Mouse (Mus musculus): ENCODE data around the gene Wdr95.

Gene Wdr95

GRCm38 (mm10) chr5:149520806-149521205 lies 7.7 kb upstream of the Wdr95 start:
- DNase-seq: no peak

- DNase-seq: no peak
Measured at GRCm38 (mm10) chr5:149523856-149524241, 4.6 kb upstream of the Wdr95 start.

DNA sequence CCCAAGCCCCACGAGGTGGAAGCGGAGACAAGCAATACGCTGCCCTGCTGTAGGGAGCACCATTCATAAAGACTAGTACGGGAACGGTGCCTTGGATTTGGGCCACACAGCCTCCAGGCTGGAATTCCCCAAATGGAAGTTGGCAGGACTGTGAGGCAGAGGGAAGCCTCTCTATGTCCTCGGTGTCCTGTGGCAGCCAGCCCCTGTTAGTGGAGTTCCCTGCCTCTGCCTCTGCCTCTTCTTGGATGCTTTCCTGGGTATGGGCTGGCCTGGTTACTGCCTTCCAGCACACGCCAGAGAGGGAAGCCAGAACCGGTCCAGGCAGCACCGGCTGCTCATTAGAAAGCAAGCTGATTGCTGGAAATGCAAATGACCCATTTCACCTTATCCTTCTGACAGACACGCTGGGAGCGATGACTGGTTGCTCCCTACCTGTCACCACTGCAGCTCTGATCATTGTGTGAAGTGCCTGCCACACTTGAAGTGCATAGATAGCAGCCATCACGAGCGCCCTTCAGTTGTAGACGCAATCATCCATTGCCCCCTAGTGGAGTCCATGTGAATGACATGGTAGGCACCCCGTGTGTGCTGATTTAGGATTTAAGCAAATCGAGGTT lies 4.1 kb upstream of the Wdr95 start:
- peak; percentile 91 for DNase-seq

GRCm38 (mm10) chr5:149525055-149525785 lies 3.3 kb upstream of the Wdr95 start:
- peak; percentile 53 for DNase-seq

- peak; percentile 90 for DNase-seq
Measured at GRCm38 (mm10) chr5:149526467-149526951, 2.0 kb upstream of the Wdr95 start.

DNA sequence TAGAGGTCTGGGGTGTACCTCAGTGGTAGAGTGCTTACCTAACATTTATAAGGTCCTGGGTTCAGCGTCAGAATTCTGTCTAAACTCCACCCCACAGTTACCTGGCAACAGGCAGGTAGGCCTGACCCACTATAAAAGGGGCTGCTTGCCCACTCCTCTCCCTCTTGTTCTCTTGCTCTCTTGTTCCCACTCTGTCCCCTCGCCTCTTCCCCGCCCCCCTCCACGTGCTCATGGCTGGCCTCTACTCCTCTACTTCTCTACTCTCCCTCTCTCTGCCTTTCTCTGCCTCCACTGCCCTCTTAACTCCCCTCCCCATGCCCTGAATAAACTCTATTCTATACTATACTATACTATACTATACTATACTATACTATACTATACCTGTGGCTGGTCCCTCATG lies 1.2 kb upstream of the Wdr95 start:
- DNase-seq: peak; percentile 54

DNA sequence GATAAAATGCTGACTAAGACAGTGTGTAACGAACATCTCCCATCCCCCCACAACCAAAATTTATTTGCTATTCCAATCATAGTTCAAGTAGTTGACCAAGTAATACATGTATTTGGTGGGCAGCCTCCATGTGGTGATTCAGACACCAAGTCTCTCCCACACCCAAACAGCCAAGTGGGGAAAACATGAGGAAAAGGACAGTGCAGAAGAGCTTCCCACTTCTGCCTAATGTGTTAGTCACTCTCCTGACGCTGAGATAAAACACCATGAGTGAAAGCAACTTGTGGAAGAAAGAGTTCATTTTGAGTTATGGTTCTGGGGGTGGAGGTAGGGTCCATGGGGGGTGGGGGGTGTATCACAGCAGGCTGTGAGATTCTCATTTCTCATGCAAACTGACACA lies 5.4 kb downstream of the Wdr95 start:
- no peak for DNase-seq

DNA sequence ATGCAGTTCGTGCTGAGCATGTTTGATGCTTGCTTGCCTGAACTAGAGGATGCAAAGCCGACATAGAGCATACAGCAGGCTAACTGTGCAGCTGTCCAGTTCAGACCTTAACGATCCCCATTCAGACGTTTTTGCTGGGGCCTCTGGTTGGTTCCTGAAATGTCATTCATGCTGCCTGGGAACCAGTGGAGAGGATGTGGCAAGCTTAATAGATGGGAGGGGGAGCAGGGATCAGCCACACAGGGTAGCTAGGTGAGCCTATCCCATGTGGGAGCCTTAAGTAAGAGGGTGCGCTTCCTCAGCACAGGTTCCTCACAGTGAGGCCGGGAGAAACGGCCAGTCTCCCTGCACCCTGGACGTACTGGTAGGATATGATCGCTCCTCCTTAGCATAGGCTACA lies 7.5 kb downstream of the Wdr95 start:
- DNase-seq: no peak

DNA sequence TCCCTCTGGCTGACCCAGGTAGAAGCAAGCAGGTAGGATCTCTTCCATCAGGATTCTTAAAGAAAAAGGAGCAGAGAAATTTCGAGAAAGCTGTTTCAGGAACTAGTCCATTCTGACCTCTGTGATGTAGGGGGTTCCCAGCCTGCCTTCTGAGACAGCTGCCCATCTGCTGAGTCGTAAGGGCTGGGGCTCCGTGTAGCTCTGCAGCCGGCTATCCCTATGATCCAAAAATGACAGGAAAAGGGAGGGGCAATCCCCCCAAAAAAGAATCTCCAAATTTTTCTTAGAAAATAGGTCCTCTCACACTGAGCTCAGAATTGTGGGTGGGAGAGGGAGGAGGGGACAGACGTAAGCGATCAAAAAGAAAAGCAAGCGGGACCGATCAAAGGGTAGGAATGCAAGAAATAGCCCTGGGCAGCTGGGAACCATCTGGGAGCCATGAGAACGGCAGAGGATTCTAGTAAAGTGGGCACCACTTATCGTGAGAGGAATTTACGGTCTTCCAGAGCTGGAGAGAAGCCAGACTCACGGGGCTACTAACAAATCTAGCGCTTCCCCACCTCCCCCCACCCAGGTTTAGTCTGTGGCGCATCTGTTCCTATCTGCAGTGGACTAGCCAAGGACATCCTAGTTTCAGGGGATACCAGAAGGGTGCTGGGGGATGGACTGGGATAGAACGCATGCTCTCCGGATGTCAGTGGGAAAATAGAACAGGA lies 9.5 kb downstream of the Wdr95 start:
- DNase-seq: peak; percentile 58

DNA sequence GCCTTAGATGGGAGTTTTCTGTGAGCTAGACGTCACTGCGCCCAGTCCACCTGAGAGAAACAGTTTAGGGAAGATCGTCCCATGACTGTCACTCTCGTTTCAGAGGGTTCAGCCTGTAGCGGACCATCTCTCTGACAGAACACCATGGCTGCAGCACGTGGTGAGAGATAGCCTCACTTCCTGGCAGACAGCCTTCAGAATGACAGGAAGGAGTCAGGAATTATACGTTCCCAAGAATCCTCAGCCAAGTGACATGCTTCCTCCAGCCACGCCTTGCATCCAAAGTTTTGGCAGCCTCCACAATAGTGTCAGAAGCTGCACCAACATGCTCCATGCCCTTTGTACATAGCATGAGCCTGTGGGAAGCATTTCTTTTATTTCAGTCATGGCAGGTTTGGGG lies 10.1 kb downstream of the Wdr95 start:
- no peak for DNase-seq

DNA sequence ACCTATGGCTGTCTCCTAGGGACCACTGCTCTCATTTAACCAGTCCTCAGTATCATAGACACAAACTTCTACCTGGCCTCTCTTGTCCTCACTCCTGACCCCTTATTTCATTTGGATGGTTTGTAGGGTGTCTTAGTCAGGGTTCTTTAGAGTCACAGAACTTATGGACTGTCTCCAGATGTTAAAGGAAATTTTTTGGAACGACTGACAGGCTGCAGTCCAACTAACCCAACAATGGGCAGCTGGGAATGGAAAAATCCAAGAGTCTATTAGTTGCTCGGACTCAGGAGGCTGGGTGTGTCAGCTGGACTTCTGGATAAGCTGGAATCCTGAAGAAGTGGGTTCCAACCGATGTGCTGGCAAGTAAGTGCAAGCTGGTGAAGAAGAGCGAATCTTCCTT lies 10.6 kb downstream of the Wdr95 start:
- DNase-seq: no peak

DNA sequence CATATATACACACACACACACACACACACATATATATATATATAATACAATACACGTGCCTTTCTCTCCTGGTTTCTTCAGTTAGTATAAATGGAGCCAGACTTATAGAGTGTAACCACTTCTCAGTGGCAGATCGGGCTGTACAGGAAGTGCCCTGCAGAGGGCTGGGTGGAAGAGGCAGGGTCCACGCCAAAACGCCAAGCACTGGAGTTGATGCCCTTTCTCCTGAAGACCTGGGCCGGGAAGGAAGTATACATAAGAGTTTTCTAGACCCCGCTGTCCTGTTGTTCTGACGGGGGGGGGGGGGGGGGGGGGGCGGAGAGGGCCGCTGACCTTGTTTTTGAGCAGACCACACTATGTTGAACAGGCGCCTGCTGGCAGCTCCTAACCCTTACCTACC lies 22.7 kb downstream of the Wdr95 start:
- DNase-seq: no peak

DNA sequence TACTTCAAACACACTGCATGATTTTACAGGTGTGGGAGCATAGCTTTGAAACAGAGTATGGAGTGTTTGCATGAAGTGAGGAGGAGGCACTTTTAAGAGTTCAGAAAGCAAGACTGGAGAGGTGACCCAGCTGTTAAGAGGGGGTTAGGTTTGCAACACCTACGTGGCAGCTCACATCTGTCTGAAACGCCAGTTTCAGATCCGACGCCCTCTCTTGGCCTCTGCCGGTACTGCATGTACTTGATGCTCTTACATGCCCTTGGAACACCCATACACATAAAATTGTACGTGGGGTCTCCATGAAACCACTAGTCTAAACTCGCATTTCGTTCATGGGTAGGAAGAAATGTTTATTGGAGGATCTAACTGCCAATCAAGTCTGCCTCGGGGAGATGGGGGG lies 24.3 kb downstream of the Wdr95 start:
- peak; percentile 26 for DNase-seq

- no peak for DNase-seq
Measured at GRCm38 (mm10) chr5:149553373-149553772, 24.9 kb downstream of the Wdr95 start.

GRCm38 (mm10) chr5:149554397-149554796 lies 25.9 kb downstream of the Wdr95 start:
- no peak for DNase-seq

DNA sequence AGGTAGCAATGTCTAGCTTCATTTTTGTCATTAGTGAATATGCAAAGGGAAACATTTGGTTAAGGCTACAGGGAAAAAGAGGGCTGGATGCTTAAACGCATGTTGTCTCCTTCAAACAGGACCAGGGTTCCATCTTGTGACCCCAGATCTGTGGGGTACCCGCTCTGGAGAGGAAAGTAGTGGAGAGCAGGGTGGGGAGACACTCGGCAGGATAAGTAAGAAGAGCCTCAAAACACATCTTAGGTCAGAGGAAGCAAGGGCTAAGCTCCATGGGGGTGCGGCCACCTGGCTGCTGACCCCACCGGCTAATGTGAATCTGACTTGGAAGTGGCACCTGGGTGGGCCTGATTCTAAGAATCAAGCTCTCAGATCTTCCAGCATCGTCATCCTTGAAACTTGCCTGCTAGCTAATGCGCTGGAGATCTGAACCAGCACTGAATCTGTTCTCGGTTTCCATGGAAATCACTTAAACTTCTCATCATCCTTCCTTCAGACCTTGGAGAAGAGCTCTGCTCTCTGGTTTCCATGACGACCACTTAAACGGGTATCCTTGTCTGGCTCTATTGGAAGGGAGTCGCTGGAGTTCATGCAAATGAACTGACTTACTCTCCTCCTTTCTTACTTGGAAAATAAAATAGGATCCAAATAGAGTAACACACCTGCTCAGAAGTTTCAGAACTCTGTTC lies 32.6 kb downstream of the Wdr95 start:
- DNase-seq: peak; percentile 50

GRCm38 (mm10) chr5:149566026-149566425 lies 37.5 kb downstream of the Wdr95 start:
- DNase-seq: peak; percentile 16

- peak; percentile 88 for DNase-seq
Measured at GRCm38 (mm10) chr5:149566957-149567356, 38.5 kb downstream of the Wdr95 start.

GRCm38 (mm10) chr5:149568993-149569392 lies 40.5 kb downstream of the Wdr95 start:
- no peak for DNase-seq

DNA sequence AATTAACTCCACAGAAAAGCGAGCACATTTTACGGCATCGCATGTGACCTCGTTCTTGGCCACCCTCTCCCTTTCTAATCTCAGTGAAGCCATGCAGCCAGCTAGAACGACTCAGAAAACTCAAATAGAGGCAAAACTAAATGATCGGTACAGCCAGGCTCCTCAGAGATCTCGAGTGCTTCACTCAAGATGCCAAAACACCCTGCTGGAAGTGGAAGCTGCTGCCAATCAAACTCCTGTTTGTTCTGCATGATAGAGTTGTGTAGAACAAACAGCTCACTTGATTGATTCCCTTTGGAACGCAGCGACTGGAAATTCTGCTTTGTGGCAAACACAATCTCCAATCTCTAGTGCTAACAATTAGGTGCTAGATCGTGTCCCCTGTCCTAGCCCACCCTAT lies 48.5 kb downstream of the Wdr95 start:
- peak; percentile 49 for DNase-seq

GRCm38 (mm10) chr5:149577449-149577848 lies 49.0 kb downstream of the Wdr95 start:
- DNase-seq: peak; percentile 31

GRCm38 (mm10) chr5:149582642-149583262 lies 54.3 kb downstream of the Wdr95 start:
- no peak for DNase-seq

DNA sequence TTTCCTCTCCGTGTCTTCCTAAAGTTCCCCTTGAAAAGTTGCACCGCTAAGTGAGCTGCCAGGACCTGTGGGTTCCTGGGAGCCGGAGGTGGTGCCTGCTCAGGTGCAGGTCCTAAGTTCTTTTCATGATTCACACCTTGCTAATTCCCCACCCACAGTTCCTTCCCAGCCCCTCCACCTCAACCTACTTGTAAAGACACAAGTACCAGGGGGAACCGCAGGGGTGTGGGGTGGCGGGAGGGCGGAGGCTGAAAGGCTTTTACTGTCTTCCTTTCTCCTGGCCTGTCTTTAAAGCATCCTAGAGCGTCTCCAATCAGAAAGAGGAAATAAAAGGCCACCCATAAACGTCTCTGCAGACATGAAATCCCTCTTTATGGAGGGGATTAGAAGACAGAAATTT lies 55.0 kb downstream of the Wdr95 start:
- DNase-seq: no peak
